Mouse (Mus musculus): ENCODE results near the gene Anapc15.

GRCm38 (mm10) chr7:101871296-101871695, 7.8 kb downstream of the Anapc15 start:
- TF ChIP-seq CTCF (IDR thresholded peaks at IDR 0.05; ENCODE audit: borderline replicate concordance, insufficient read depth, low read depth, low read length) = no peak
- TF ChIP-seq POLR2A (IDR thresholded peaks at IDR 0.05; ENCODE audit: borderline replicate concordance, insufficient read depth, low read length) = no peak

Measured in cerebellum, adult 2 months (tissue).